Mouse (Mus musculus): ENCODE results near the gene Rwdd2b.

DNA sequence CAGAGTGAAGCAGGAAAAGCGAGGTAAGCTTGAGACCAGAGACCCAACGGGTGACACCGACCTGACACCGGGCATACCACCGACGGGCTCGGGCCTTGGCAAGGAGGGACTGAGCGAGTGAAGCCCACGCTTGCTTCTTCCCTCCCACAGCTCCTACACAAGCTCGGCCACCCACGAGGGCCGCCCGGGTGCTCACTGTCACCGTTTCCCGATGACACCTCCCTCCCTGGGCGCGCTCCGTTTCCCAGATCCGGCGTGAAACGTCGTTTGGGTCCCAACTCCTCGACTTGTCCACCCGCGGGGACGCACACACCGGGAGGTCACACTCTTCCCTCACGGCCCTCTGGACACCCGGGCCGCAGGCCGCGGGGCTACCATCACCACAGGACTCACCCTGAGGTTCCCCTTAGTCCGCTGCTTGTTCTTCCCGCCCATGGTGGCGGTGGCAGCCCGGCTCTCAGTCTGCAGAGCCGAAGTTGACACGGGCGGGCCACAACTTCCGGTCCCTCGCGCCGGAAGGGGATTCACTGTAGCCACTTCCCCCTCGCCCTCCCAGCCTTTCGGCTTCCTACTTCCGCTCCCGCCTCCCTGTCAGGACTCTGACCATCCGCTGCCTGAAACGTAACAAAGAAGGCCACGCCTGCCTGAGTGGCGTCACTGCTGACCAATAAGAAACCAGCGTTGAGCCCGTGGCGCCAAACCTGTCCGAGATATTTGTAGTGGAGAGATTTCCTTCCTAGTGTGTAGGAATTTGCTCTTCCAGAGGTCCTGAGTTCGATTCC lies 8.1 kb downstream of the Rwdd2b start, which contains the start of gene Ltn1:
- TF ChIP-seq CTCF (IDR thresholded peaks at IDR 0.05; ENCODE audit: low read depth) (no peak), EP300 (IDR thresholded peaks at IDR 0.05; ENCODE audit: low read depth) (no peak)

Measured in heart, postnatal 0 days (tissue).